Mouse (Mus musculus) lung, embryonic 16.5 days (tissue): ENCODE data around the gene Fam222a. TPM values are rescaled to one million over a fixed set of nuclear protein-coding genes. Genes with fewer than 3 reads are reported as not detected.
A peak's percentile ranks its signal among the peaks of the same experiment; 100 is the strongest.

Experiments used
- ATAC-seq: fragments of 200-750 bp; cut with Nextera tagmentation; 2 replicates; pipeline ENCODE4 v1.8.0; 2017; ENCODE audit warnings: low read depth, mild to moderate bottlenecking, moderate library complexity
- H3K27ac ChIP-seq: fragments of 300-500 bp; sonication (generic); 2 replicates; pipeline ENCODE4 v1.5.1; 2014; ENCODE audit warnings: mild to moderate bottlenecking, control low read depth, low read length
- H3K27me3 ChIP-seq: fragments of 300-500 bp; sonication (generic); 2 replicates; pipeline ENCODE4 v1.6.1; 2014; ENCODE audit warnings: low read depth, low read length, mixed read lengths; ENCODE audit not compliant: control insufficient read depth, insufficient read depth
- H3K36me3 ChIP-seq: fragments of 300-500 bp; sonication (generic); 2 replicates; pipeline ENCODE4 v1.6.1; 2014; ENCODE audit warnings: low read length; ENCODE audit not compliant: control insufficient read depth, insufficient read depth
- H3K4me1 ChIP-seq: fragments of 300-500 bp; sonication (generic); replicated peaks from 2 replicates; pipeline ENCODE4 v1.6.1; 2014; ENCODE audit warnings: low read length, mixed read lengths; ENCODE audit not compliant: control insufficient read depth, insufficient read depth
- H3K4me2 ChIP-seq: fragments of 300-500 bp; sonication (generic); 2 replicates; pipeline ENCODE4 v1.6.1; 2014; ENCODE audit warnings: low read depth, low read length, control low read depth
- H3K4me3 ChIP-seq: fragments of 300-500 bp; sonication (generic); 2 replicates; pipeline ENCODE4 v1.5.1; 2014; ENCODE audit warnings: mild to moderate bottlenecking, low read length, control low read depth
- H3K9ac ChIP-seq: fragments of 300-500 bp; sonication (generic); 2 replicates; pipeline ENCODE4 v1.6.1; 2014; ENCODE audit warnings: low read length, control low read depth
- H3K9me3 ChIP-seq: fragments of 300-500 bp; sonication (generic); 2 replicates; pipeline ENCODE4 v1.6.1; 2016; ENCODE audit warnings: low read length; ENCODE audit not compliant: control insufficient read depth
- WGBS: fragments of 180-500 bp; shearing (Covaris S2); extraction: QIAGEN DNeasy Blood & Tissue Kit; methylation state at CpG from one replicate; pipeline ENCODE4 v1.1.7; 2014; 5-methylcytosine and 5-hydroxymethylcytosine counted together
- polyA plus RNA-seq: library from polyadenylated mRNA; unstranded; fragments of >200 nt; fragmentation: Nextera tagmentation; extraction: Ambion mirVana; gene quantifications from 2 replicates; pipeline ENCODE4 v1.2.1, GENCODE M21; 2015

Gene Fam222a
- polyA plus RNA-seq, 1 experiment from 2014 or later, result 2.3 TPM

- Histone ChIP-seq H3K36me3 (peaks cover 2% of the 10 kb centered on the region; the same call in 1 of the 2 replicates), H3K9me3 (no peaks in the 10 kb centered on the region), H3K4me1 (peaks cover 14% of the 10 kb centered on the region), H3K4me3 (no peak overlapping the region), H3K27ac (0 out of 2 replicates have a peak overlapping the region, but pooled peaks have one; percentile 0), H3K4me2 (no peak overlapping the region), H3K9ac (no peak overlapping the region), H3K27me3 (no peaks in the 10 kb centered on the region)
- peak; percentile 44 for ATAC-seq
- WGBS, result 25% methylated on average over 8 of the region's 8 CpGs
Observed at GRCm38 (mm10) chr5:114607651-114608050, 39.8 kb downstream of the Fam222a start.

GRCm38 (mm10) chr5:114608516-114608915 lies 40.7 kb downstream of the Fam222a start:
- WGBS, result 3% methylated on average over 12 of the region's 12 CpGs
- Histone ChIP-seq H3K4me1 (peaks cover 14% of the 10 kb centered on the region), H3K9me3 (no peaks in the 10 kb centered on the region), H3K4me3 (no peak overlapping the region), H3K4me2 (no peak overlapping the region), H3K9ac (no peak overlapping the region), H3K36me3 (peaks cover 2% of the 10 kb centered on the region; the same call in 1 of the 2 replicates), H3K27ac (no peak overlapping the region), H3K27me3 (no peaks in the 10 kb centered on the region)
- peak; percentile 30; the same call in 1 of the 2 replicates for ATAC-seq

- 86% methylated on average over 8 of the region's 10 CpGs for WGBS
- peaks cover 2% of the 10 kb centered on the region; the same call in 1 of the 2 replicates for H3K36me3 ChIP-seq
- H3K27me3 ChIP-seq, result no peaks in the 10 kb centered on the region
- H3K4me3 ChIP-seq, result no peak overlapping the region
- no peak for ATAC-seq
- H3K4me2 ChIP-seq, result no peak overlapping the region
- no peaks in the 10 kb centered on the region for H3K9me3 ChIP-seq
- no peak overlapping the region for H3K27ac ChIP-seq
- H3K4me1 ChIP-seq, result peaks cover 14% of the 10 kb centered on the region
- H3K9ac ChIP-seq, result no peak overlapping the region
Observed at GRCm38 (mm10) chr5:114611256-114611655, 43.4 kb downstream of the Fam222a start.

GRCm38 (mm10) chr5:114611968-114612608 lies 44.3 kb downstream of the Fam222a start:
- Histone ChIP-seq H3K4me2 (no peak overlapping the region), H3K36me3 (peaks cover 2% of the 10 kb centered on the region; the same call in 1 of the 2 replicates), H3K9me3 (no peaks in the 10 kb centered on the region), H3K4me1 (peaks cover 14% of the 10 kb centered on the region), H3K9ac (no peak overlapping the region), H3K27me3 (no peaks in the 10 kb centered on the region), H3K27ac (no peak overlapping the region), H3K4me3 (no peak overlapping the region)
- WGBS, result 68% methylated on average over 25 of the region's 25 CpGs
- ATAC-seq, result no peak

- no peaks in the 10 kb centered on the region for H3K27me3 ChIP-seq
- H3K4me1 ChIP-seq, result no peaks in the 10 kb centered on the region
- peaks cover 2% of the 10 kb centered on the region; the same call in 1 of the 2 replicates for H3K36me3 ChIP-seq
- 52% methylated on average over 7 of the region's 7 CpGs for WGBS
- H3K9me3 ChIP-seq, result no peaks in the 10 kb centered on the region
- H3K9ac ChIP-seq, result no peak overlapping the region
- H3K4me2 ChIP-seq, result no peak overlapping the region
- H3K27ac ChIP-seq, result no peak overlapping the region
- ATAC-seq, result no peak
- no peak overlapping the region for H3K4me3 ChIP-seq
Observed at GRCm38 (mm10) chr5:114614863-114615262, 47.0 kb downstream of the Fam222a start.

GRCm38 (mm10) chr5:114616336-114617061 lies 48.7 kb downstream of the Fam222a start:
- WGBS, result 79% methylated on average over 11 of the region's 11 CpGs
- Histone ChIP-seq H3K9ac (no peak overlapping the region), H3K36me3 (peaks cover 2% of the 10 kb centered on the region; the same call in 1 of the 2 replicates)

GRCm38 (mm10) chr5:114617809-114618208 lies 50.0 kb downstream of the Fam222a start:
- H3K4me2 ChIP-seq, result no peak overlapping the region
- H3K4me3 ChIP-seq, result no peak overlapping the region
- WGBS, result 73% methylated on average over 12 of the region's 12 CpGs
- H3K9me3 ChIP-seq, result no peaks in the 10 kb centered on the region
- no peak overlapping the region for H3K27ac ChIP-seq
- H3K27me3 ChIP-seq, result no peaks in the 10 kb centered on the region
- no peak for ATAC-seq
- no peaks in the 10 kb centered on the region for H3K4me1 ChIP-seq
- H3K9ac ChIP-seq, result no peak overlapping the region
- no peaks in the 10 kb centered on the region for H3K36me3 ChIP-seq

More at GRCm38 (mm10) chr5:114616336-114617061, 48.7 kb downstream of the Fam222a start:
- H3K27ac ChIP-seq, result no peak overlapping the region
- H3K4me1 ChIP-seq, result no peaks in the 10 kb centered on the region
- no peak for ATAC-seq
- H3K27me3 ChIP-seq, result no peaks in the 10 kb centered on the region
- H3K9me3 ChIP-seq, result no peaks in the 10 kb centered on the region
- no peak overlapping the region for H3K4me2 ChIP-seq
- H3K4me3 ChIP-seq, result no peak overlapping the region

- Histone ChIP-seq H3K27ac (no peak overlapping the region), H3K4me3 (no peak overlapping the region), H3K4me1 (no peaks in the 10 kb centered on the region), H3K36me3 (no peaks in the 10 kb centered on the region), H3K9me3 (no peaks in the 10 kb centered on the region), H3K27me3 (no peaks in the 10 kb centered on the region), H3K4me2 (no peak overlapping the region), H3K9ac (no peak overlapping the region)
- ATAC-seq, result peak; percentile 35; the same call in 1 of the 2 replicates
- 25% methylated on average over 8 of the region's 8 CpGs for WGBS
Observed at GRCm38 (mm10) chr5:114618851-114619250, 51.0 kb downstream of the Fam222a start.

GRCm38 (mm10) chr5:114620305-114620704 lies 52.5 kb downstream of the Fam222a start:
- 36% methylated on average over 6 of the region's 6 CpGs for WGBS
- H3K27ac ChIP-seq, result no peak overlapping the region
- no peaks in the 10 kb centered on the region for H3K9me3 ChIP-seq
- H3K9ac ChIP-seq, result no peak overlapping the region
- no peaks in the 10 kb centered on the region for H3K27me3 ChIP-seq
- ATAC-seq, result no peak
- H3K36me3 ChIP-seq, result no peaks in the 10 kb centered on the region
- no peaks in the 10 kb centered on the region for H3K4me1 ChIP-seq
- no peak overlapping the region for H3K4me3 ChIP-seq
- H3K4me2 ChIP-seq, result no peak overlapping the region
